Mouse (Mus musculus) embryonic facial prominence, embryonic 11.5 days (tissue): ENCODE results near the gene Ccdc163. TPM values are rescaled to one million over a fixed set of nuclear protein-coding genes. Genes with fewer than 3 reads are reported as not detected.
"Not testable (repeated sequence)": the region's sequence is repeated elsewhere in the genome, so short reads cannot be mapped to it uniquely, and the experiment has no call there.

ENCODE experiments used
- ATAC-seq: fragments of 200-750 bp; cut with Nextera tagmentation; replicated peaks from 2 replicates; pipeline ENCODE4 v1.8.0; 2017; ENCODE audit warnings: low read depth; ENCODE audit not compliant: insufficient number of reproducible peaks, low FRiP score, low TSS enrichment
- DNase-seq: peaks from one replicate; pipeline ENCODE4 v3.0.0-alpha.2; 2015; ENCODE audit warnings: low spot score
- H3K27ac ChIP-seq: fragments of 300-500 bp; sonication (generic); replicated peaks from 2 replicates; pipeline ENCODE4 v1.5.1; 2014; ENCODE audit warnings: mild to moderate bottlenecking, low read depth, low read length, control low read depth
- H3K27me3 ChIP-seq: fragments of 300-500 bp; sonication (generic); 2 replicates; pipeline ENCODE4 v1.6.1; 2014; ENCODE audit warnings: mild to moderate bottlenecking, low read length, moderate library complexity, mixed read lengths; ENCODE audit not compliant: control insufficient read depth, insufficient read depth
- H3K36me3 ChIP-seq: fragments of 300-500 bp; sonication (generic); replicated peaks from 2 replicates; pipeline ENCODE4 v1.6.1; 2014; ENCODE audit warnings: low read depth, mild to moderate bottlenecking, low read length, moderate library complexity, mixed read lengths; ENCODE audit not compliant: control insufficient read depth, insufficient read depth
- H3K4me1 ChIP-seq: fragments of 300-500 bp; sonication (generic); 2 replicates; pipeline ENCODE4 v1.6.1; 2014; ENCODE audit warnings: low read length, mixed read lengths; ENCODE audit not compliant: control insufficient read depth, insufficient read depth
- H3K4me2 ChIP-seq: fragments of 300-500 bp; sonication (generic); 2 replicates; pipeline ENCODE4 v1.6.1; 2014; ENCODE audit warnings: low read depth, mild to moderate bottlenecking, control low read depth, low read length, moderate library complexity
- H3K4me3 ChIP-seq: fragments of 300-500 bp; sonication (generic); 2 replicates; pipeline ENCODE4 v1.5.1; 2014; ENCODE audit warnings: low read depth, low read length, control low read depth
- H3K9ac ChIP-seq: fragments of 300-500 bp; sonication (generic); replicated peaks from 2 replicates; pipeline ENCODE4 v1.6.1; 2014; ENCODE audit warnings: mild to moderate bottlenecking, control low read depth, low read length
- H3K9me3 ChIP-seq: fragments of 300-500 bp; sonication (generic); replicated peaks from 2 replicates; pipeline ENCODE4 v1.6.1; 2016; ENCODE audit warnings: mild to moderate bottlenecking, low read length, inconsistent platforms, mixed read lengths; ENCODE audit not compliant: control insufficient read depth
- WGBS: fragments of 180-500 bp; shearing (Covaris S2); extraction: QIAGEN DNeasy Blood & Tissue Kit; methylation state at CpG from one replicate; pipeline ENCODE4 v1.1.7; 2014; 5-methylcytosine and 5-hydroxymethylcytosine counted together
- polyA plus RNA-seq: library from polyadenylated mRNA; unstranded; fragments of >200 nt; fragmentation: Nextera tagmentation; extraction: Ambion mirVana; gene quantifications from 2 replicates; pipeline ENCODE4 v1.2.1, GENCODE M21; 2014

Gene Ccdc163
- polyA plus RNA-seq, 1 experiment from 2014 or later: 33.3 TPM

DNA sequence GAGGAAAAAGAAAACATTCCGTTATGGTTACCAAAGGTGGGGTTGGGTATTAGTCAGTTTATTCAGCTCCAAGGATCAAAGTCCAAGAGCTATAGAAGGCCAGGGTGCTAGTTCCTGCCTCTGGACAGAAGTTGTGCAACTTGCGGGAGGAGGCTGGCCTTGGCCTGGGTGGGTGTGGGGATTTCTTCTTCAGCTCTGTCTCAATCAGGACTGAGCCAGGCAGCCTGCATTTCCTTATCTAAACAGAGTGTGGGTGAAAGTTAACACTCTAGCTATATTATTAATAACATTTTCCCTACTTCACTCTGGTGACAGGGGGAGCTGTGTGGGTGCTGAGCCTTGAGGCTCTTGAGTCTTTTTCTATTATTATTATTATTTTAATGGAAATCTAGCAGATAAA, 35.5 kb upstream of the Ccdc163 start:
- no peak for ATAC-seq
- Histone ChIP-seq H3K4me2 (no peak overlapping the region), H3K4me1 (no peaks in the 10 kb centered on the region), H3K36me3 (no peaks in the 10 kb centered on the region), H3K27ac (no peak overlapping the region), H3K9me3 (no peaks in the 10 kb centered on the region), H3K9ac (no peak overlapping the region), H3K4me3 (no peak overlapping the region), H3K27me3 (no peaks in the 10 kb centered on the region)
- DNase-seq: no peak
- 79% methylated on average over 2 of the region's 2 CpGs for WGBS

DNA sequence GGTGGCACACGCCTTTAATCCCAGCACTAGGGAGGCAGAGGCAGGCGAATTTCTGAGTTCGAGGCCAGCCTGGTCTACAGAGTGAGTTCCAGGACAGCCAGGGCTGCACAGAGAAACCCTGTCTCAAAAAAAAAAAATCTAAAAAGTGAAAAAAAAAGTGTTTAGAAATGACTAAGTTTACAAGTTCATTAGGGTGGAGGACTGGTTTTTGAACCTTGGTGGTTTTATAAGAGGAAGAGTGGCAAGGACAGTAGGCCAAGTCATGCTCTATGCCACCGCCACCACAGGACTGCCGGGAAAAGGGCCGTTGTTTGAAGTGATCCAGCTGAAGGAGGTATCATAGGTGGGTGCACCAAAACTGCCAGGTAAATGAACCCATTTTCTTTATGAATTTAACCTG, 33.5 kb upstream of the Ccdc163 start:
- not testable (repeated sequence) for H3K27me3 ChIP-seq, ATAC-seq, H3K27ac ChIP-seq, H3K36me3 ChIP-seq, H3K9me3 ChIP-seq, H3K9ac ChIP-seq, H3K4me3 ChIP-seq, H3K4me2 ChIP-seq, DNase-seq, H3K4me1 ChIP-seq
- WGBS: 89% methylated on average over 6 of the region's 6 CpGs

DNA sequence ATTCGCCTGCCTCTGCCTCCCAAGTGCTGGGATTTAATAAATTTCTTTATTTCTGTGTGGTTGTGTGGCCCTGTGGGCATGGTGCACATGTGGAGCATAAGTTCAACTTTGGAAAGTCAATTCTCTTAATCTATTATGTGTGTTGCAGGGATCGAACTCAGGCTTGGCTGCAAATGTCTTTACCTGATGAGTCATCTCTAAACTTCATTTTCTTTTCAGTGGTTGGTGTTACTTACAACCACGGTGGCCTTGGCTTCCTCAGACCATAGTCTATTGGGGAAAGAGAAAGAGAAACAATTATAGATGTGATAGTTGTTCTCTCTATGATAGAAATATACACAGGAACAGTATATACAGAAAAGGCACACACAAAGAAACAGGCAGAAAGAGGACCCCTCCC, 32.3 kb upstream of the Ccdc163 start:
- Histone ChIP-seq H3K4me2 (no peak overlapping the region), H3K4me3 (no peak overlapping the region), H3K27me3 (no peaks in the 10 kb centered on the region), H3K4me1 (no peaks in the 10 kb centered on the region), H3K27ac (no peak overlapping the region), H3K9ac (no peak overlapping the region), H3K9me3 (no peaks in the 10 kb centered on the region), H3K36me3 (no peaks in the 10 kb centered on the region)
- DNase-seq (no peak), ATAC-seq (no peak)
- 87% methylated on average over 3 of the region's 3 CpGs for WGBS

DNA sequence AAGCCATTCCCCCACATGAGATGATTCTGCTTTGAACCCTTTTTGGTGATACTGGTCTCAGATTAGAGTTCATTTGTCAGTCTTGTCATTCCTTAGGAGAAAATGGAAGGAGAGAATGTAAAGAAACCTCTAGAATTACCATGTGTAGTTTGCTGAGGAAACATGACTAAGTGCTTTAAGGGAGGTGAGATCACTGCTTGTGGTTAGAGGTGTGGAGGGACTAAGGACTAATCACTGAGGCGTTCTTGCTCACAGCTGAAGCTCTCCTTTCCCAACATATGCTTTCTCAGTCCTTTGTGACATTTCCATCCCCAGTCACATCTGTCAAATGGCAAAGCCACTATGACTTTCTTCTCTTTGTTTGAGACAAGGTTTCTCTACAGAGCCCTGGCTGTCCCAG, 30.5 kb upstream of the Ccdc163 start:
- Histone ChIP-seq H3K36me3 (no peaks in the 10 kb centered on the region), H3K4me3 (no peak overlapping the region), H3K27ac (no peak overlapping the region), H3K9me3 (no peaks in the 10 kb centered on the region), H3K4me2 (no peak overlapping the region), H3K27me3 (no peaks in the 10 kb centered on the region), H3K4me1 (no peaks in the 10 kb centered on the region), H3K9ac (no peak overlapping the region)
- 85% methylated on average over 1 of the region's 1 CpGs for WGBS
- no peak for DNase-seq
- no peak for ATAC-seq

DNA sequence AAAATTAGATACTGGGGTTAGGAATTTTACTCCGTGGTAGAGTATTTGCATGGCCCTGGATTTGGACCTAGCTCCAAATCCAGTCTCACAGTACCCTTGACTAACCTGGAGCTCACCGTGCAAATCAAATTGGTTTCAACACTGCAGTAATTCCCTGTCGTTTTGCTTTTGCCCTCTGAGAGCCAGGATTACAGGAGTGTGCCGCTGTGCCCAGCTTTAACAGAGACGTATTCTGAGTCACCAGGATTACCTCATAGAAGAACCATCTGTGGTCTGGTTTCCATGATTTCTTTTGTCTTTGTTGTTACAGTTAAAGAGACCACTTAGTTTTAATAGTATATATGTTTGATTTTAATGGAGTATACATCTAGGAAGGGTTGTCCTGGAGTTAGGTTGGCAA, 29.2 kb upstream of the Ccdc163 start:
- Histone ChIP-seq H3K4me3 (no peak overlapping the region), H3K4me1 (no peaks in the 10 kb centered on the region), H3K27me3 (no peaks in the 10 kb centered on the region), H3K36me3 (no peaks in the 10 kb centered on the region), H3K27ac (no peak overlapping the region), H3K9me3 (no peaks in the 10 kb centered on the region), H3K4me2 (no peak overlapping the region), H3K9ac (no peak overlapping the region)
- ATAC-seq (no peak), DNase-seq (no peak)
- 71% methylated on average over 5 of the region's 5 CpGs for WGBS

DNA sequence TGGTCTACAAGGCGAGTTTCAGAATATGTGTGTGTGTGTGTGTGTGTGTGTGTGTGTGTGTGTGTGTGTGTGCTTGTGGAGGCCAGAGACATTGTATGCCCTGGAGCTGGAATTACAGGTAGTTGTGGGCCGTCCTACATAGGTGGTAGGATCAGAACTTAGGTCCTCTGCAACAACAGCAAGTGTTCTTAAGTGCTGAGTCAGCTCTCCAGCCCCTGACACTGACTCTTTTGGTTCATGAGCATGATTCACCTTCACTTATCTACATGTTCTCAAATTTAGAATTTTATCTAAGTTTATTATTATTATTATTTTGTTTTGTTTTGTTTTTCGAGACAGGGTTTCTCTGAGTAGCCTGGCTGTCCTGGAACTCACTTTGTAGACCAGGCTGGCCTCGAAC, 27.8 kb upstream of the Ccdc163 start:
- not testable (repeated sequence) for ATAC-seq, DNase-seq, H3K4me2 ChIP-seq, H3K9ac ChIP-seq, H3K9me3 ChIP-seq, H3K36me3 ChIP-seq, H3K4me3 ChIP-seq, H3K27ac ChIP-seq, H3K27me3 ChIP-seq, H3K4me1 ChIP-seq
- WGBS: 90% methylated on average over 4 of the region's 4 CpGs

DNA sequence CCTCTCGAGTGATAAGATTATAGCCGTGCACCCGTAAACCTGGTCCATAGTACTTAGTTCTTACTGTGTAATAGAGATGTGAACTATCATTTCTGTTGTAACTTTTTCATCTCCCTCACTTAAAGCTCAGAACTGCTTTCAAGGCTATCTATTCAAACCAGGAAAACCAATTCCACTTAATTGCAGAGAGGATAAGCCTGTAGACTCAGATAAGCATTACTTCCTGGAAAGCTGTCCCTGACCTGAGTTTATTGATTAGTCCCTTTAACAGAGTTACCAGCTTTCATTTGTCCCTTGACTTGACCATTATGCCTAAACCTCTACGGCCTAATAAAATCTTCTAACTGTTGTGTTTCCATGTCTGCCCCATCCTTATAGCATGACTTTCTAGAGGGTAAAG, 24.4 kb upstream of the Ccdc163 start:
- ATAC-seq: no peak

DNA sequence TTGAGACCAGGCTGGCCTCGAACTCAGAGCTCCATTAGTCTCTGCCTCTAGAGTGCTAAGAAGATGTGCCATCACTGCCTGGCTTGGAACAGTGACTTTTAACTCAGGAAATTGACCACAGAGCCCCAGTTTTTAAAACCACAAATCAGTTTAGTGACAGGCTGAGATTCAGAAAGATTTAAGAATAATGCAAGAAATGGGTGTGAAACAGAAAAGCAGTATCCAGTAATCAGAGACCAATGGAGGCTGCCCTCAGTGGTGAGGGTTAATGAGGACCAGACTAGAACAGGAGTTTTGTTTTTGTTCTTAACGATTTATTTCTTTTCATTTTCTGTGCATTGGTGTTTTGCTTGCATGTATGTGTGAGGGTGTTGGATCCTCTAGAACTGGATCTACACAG, 23.6 kb upstream of the Ccdc163 start:
- H3K36me3 ChIP-seq: peaks cover 3% of the 10 kb centered on the region; the same call in 1 of the 2 replicates
- no peaks in the 10 kb centered on the region for H3K27me3 ChIP-seq
- DNase-seq (no peak), ATAC-seq (no peak)
- H3K27ac ChIP-seq: no peak overlapping the region
- no peaks in the 10 kb centered on the region for H3K4me1 ChIP-seq
- H3K9ac ChIP-seq: peak overlapping the region; percentile 76; the same call in 1 of the 2 replicates
- H3K4me3 ChIP-seq: peak overlapping the region; percentile 55; the same call in 1 of the 2 replicates
- H3K9me3 ChIP-seq: no peaks in the 10 kb centered on the region
- H3K4me2 ChIP-seq: peak overlapping the region; percentile 54; the same call in 1 of the 2 replicates
- 58% methylated on average over 2 of the region's 2 CpGs for WGBS

More for the DNA sequence above, 24.4 kb upstream of the Ccdc163 start:
- no peaks in the 10 kb centered on the region for H3K27me3 ChIP-seq
- H3K4me3 ChIP-seq: no peak overlapping the region
- H3K9me3 ChIP-seq: no peaks in the 10 kb centered on the region
- H3K4me1 ChIP-seq: no peaks in the 10 kb centered on the region
- WGBS: 92% methylated on average over 4 of the region's 4 CpGs
- H3K9ac ChIP-seq: no peak overlapping the region
- peaks cover 1% of the 10 kb centered on the region; the same call in 1 of the 2 replicates for H3K36me3 ChIP-seq
- no peak overlapping the region for H3K27ac ChIP-seq
- no peak for DNase-seq
- no peak overlapping the region for H3K4me2 ChIP-seq
